Mouse (Mus musculus): ENCODE results near the gene Postn.

The Postn gene

DNA sequence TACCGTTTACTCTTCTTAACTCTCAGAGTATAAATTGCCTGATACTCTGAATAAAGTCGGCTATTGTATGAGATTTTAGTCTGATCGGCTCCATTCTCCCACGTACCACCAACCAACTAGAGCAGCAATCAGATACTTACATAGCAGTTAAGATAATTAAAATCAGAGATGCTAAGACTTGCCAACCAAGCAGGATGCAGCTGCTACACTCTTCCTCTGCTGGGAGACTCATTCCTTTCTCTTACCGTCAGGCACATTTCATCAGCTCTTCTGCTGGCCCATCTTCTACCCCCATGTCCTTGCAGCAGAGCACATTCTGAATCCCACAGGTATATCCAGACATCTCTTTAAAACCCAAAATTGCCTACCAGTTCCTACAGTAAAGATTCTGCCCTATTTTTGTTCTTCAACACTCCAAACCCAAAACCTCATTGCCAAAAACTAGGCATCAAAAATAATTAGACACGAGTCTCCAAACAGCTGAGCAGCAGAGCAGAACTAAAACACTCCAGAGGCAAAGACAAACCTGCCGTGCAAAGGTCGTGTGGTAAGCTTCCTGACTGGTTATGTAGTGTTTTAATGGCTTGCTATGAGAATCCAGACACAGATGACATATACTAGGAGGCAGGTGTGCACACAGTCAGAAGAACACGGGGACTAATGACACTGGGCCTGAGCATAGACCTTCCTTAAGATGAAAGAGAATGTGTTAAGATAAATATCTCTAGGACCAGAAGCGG, 59.5 kb downstream of the Postn start:
- DNase-seq, result no peak

DNA sequence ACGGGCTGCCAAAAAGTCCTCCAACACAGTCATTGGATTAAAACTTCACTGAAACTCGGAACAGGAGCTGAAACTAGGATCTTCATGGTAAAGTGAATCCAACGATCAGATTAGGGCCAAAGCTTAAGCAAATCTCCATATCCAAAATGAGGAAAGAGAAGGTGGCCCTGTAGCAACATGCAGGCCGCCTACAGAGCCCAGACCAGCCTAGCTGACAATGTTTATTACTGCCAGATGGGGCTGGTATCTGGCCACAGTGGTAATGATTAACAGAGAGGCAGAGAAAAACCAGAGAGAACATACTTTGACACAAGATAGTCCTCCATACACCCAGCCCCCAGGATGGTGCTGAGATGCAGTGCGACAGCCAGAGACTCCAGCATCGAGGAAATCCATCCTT, 60.1 kb downstream of the Postn start:
- DNase-seq, result no peak

DNA sequence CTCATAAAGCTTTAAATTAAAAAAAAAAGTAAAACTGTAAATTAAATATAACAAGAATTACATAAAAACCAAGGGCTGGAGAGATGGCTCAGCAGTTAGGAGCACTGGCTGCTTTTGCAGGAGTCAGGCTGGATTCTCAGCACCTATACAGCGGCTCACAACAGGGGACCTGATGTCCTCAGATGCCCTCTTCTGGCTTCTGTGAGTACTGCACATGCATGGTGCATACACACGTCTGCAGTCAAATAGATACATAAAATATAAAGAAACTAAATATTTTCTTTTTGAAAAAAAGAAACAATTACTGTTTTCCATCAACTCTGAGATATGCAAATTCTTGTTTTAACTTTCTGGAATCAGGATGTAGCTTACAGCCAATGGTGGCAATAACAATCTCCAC, 60.8 kb downstream of the Postn start:
- no peak for DNase-seq

DNA sequence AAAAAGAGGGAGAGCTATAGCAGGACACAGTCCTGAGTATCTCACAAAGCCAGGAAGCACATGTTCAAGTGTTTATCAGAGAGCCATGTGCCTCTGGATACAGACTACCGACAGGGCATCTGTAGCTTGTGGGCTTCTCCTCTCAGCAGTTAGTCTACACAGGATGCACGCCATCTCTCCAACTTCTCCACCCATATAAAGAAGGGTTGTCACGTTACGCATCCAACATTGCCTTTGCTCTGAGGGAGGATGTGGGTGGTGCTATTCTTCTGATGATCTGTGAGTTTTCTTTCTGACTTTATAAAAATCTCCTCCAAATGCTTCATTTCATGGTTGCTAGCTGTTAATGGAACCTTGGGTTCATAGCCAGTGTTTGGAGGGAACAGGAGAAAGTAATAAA, 63.2 kb downstream of the Postn start:
- no peak for DNase-seq

DNA sequence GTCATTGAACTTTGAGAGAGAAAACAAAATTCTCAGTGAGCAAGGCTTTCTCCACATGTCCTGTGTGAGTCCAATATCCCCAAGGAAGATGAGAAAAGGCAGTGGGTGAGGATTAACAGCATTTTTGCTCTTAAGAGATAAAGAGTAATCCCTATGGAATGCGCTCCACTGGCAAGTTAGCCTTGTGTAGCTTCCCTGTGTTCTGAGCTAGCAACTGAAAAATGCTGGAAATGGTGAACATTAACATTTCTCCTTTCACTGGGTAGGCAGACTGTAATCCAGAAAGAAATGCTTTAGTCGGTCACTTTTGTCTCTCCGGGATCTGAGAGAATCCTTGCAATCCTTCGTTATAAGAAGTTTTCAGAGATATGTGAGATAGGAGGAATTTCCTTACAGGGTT, 70.8 kb downstream of the Postn start:
- DNase-seq, result no peak

DNA sequence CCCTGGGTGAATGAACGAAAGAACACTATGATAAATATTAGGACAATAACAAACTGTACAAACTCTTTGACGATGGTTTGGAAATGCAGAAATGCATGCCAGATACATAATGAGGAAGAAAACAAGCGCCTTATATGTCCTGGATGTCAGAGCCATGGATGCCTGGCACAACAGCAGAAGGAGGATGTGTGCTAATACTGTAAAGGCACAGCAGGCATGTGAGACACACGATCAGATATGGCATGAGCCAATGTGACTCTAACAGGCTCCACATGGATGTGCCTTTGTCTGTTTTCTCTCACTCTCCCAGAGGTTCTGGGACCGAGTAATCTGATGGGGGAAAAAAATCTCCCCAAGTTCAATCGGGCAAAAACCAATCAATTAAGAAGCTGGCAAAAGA, 71.3 kb downstream of the Postn start:
- DNase-seq, result no peak

DNA sequence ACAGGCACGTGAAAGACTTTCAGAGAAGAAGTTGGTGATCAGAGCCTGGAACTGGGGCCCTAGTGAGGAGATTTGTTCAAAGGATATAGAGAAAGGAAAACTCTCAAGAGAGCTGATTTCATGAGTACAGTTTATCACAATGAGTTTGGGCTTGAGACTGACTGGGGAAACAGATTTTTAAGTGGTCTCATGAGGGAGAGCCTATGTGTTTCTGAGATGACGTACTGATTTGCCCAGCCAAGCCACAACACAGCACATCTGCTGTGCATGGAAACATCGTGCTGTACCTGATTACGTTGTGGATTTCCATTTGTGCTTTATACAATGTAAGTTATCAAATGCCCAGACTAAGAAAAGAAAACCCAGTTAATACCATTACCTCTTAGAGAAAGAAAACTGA, 71.7 kb downstream of the Postn start:
- DNase-seq, result no peak

DNA sequence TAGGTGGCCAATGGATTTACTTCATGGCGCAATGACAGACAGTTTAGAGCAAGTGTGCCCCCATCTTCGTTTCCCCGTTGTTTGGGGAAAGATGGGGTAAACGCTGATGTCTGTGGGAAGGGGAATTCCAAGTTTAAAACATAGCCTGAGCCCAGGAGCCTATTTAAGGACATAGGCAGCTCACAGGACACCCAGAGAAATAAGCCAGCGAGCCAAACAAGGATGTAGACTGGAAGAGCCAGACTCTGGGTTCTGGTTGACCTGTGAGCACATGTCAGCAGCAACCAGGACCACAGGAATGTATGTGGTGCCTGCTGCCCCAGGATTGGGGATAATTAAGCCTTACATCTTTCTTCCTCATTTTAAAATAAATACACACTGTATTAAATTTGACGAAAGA, 73.7 kb downstream of the Postn start:
- no peak for DNase-seq

DNA sequence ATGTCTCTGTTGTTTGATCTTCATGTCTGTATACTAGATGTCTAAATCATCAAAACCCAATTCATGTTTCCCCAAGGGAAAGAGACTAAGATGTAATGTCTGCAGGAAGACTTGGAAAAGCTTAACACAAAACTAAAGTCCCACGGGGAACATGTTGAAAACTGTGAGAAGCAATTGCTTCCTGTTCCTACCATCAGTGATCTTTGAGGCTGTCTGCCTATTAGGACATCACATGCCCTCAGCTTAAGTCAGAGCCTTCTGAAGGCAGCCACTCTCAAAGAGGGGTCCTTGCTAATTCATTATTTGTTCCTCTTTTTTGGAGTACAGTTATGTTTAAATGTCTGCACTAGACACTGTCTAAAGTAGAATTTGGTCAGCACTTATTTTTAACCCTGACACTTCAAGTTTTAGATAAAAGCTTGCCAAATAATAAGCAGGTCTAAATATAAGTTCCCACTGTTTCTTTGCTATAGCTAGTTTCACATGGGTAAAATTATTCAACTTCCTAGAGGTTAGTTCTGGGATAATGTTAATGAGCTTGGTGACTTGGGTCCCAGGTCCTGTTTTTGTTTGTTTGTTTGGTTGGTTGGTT, 75.6 kb downstream of the Postn start:
- DNase-seq, result no peak

All from thymus, postnatal 25 days (tissue).